Mouse (Mus musculus) macrophage (primary cell): Measurements from ENCODE around the gene Eif5a. TPM values are rescaled to one million over a fixed set of nuclear protein-coding genes. Genes with fewer than 3 reads are reported as not detected.
A peak's percentile ranks its signal among the peaks of the same experiment; 100 is the strongest.
"Not testable (repeated sequence)": the region's sequence is repeated elsewhere in the genome, so short reads cannot be mapped to it uniquely, and the experiment has no call there.

Source experiments
- H3K27ac ChIP-seq: fragments of 350-480 bp; formaldehyde crosslinking; 2 replicates; pipeline ENCODE4 v1.9.0; 2021
- H3K36me3 ChIP-seq: fragments of 350-480 bp; formaldehyde crosslinking; 2 replicates; pipeline ENCODE4 v1.9.0; 2021; ENCODE audit errors: inconsistent target
- H3K4me3 ChIP-seq: fragments of 350-480 bp; formaldehyde crosslinking; 2 replicates; pipeline ENCODE4 v1.9.0; 2021; ENCODE audit errors: inconsistent target
- H3K79me2 ChIP-seq: fragments of 350-480 bp; formaldehyde crosslinking; 2 replicates; pipeline ENCODE4 v1.9.0; 2021; ENCODE audit errors: inconsistent target
- WGBS: methylation state at CpG from one replicate; pipeline ENCODE4 v1.1.7; 2026; ENCODE audit warnings: inconsistent platforms; ENCODE audit not compliant: missing documents; 5-methylcytosine and 5-hydroxymethylcytosine counted together
- polyA plus RNA-seq: library from polyadenylated mRNA; stranded (reverse); fragments of 250-400 nt; gene quantifications from 3 replicates; pipeline ENCODE4 v1.2.4, GENCODE M21; 2018; ENCODE audit warnings: inconsistent platforms
- total RNA-seq, 78 experiments: library from RNA; depleted of rRNA; stranded (reverse); fragments of 250-400 nt; gene quantifications; 1 replicate in 9 of 78; 2 replicates in 24 of 78; 3 replicates in 43 of 78; 4 replicates in 2 of 78; pipeline ENCODE4 v1.2.4; 2018; ENCODE audit warnings: inconsistent platforms in 56 of 78

The Eif5a gene
- 10 to 100 TPM; 27.9 to 98.6 (median 61.6) TPM for total RNA-seq (2018; cell fraction: chromatin; rRNA removed)
- 100 to 1,000 TPM; 386 to 564 (median 446) TPM for total RNA-seq (2018; cell fraction: cytosol; rRNA removed)
- total RNA-seq (2018; cell fraction: nucleus; rRNA removed) = 100 to 1,000 TPM in 23 of 26 experiments, 10 to 100 TPM in 3; 73.8 to 334 (median 159) TPM
- polyA plus RNA-seq = 339 to 874 TPM (median 348 TPM) in 3 replicates

DNA sequence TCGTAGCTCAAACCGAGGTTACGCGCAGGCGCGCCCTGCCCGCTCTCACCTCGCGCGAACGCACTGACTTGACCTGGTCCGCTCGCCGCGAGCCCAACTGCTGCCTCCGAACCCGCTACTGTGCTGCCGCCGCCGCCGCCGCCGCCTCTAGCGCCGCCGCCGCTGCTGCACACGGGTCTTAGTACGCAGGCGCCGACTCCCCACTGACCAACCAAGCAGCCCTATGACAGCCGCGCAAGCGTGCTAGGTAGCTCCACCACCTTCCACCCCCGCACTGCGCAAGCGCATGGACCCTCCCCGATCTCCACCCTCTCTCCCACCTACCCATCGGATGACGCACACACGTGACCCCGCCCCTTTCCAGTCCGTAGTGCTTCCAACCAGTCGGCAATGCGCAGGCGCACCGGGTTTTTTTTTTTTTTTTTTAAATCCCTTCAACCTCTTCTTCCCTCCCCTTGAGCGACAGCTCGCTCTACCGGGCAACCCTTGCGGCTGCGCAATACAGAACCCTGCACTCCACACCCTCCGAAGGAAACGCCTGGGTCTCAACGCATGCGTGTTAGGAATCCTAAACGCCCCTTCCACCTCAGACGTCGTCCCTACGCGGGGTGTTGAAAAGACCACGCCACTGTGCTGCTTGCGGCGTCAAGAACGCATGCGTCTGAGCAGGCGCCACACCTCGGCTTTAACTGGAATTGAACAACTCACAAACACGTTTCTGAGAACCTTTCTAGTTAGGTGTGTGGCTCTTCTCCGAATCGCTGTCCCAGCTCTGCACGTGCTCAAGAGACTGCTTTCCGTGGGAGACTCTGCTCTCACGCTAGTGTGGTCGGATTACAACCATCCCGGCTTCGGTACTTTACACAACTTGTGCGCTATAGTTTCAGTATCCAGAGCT, at the start of gene Eif5a:
Gene Eif5a, minus strand, starts transcription at position 845 of the 898 bp plus-strand sequence.
- peaks cover 24% of the 10 kb centered on the region for H3K36me3 ChIP-seq
- WGBS = under 1% methylated on average over 78 of the region's 78 CpGs
- peak within 1 kb of the TSS; percentile 85 for H3K27ac ChIP-seq
- peaks cover 39% of the 10 kb centered on the region for H3K79me2 ChIP-seq
- H3K4me3 ChIP-seq = peak within 1 kb of the TSS; percentile 86

DNA sequence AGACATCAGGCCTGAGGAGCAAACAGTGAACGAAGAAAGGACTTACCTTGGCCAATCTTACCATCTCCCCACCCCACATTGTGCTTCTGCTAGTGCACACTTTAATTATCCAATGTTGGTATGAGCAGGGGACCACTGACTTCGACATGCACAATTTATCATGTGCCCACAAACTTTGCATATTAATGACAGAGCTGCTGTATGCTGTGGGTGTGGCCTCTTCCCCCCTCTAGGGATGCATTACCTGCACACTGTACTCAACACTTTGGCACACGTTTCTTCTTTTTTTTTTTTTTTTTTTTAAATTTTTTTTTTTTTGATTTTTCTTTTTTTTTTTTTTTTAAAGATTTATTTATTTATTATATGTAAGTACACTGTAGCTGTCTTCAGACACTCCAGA, 49.0 kb upstream of the Eif5a start:
- Histone ChIP-seq H3K27ac (no peak overlapping the region), H3K79me2 (no peaks in the 10 kb centered on the region), H3K4me3 (no peak overlapping the region), H3K36me3 (peaks cover 45% of the 10 kb centered on the region)
- 70% methylated on average over 2 of the region's 3 CpGs for WGBS

DNA sequence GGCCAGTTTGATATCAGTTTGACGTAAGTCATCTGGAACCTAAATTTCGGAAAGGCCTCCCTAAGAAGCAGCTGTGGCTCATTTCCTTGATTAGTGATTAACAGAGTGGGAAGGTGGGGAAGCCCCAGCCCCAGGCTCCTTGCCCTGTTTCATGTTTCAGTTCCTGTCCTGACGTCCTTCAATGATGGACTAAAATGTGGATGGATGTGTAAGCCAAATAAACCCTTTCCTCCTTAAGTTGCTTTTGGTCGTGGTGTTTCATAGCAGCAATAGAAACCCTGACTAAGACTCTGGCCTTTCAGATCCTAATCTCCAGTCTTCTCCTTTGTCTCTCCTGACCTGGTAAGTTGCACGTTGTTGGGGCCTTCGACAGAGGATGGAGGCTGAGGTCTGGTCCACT, 48.5 kb upstream of the Eif5a start:
- WGBS = 80% methylated on average over 6 of the region's 6 CpGs
- Histone ChIP-seq H3K36me3 (peaks cover 45% of the 10 kb centered on the region), H3K27ac (no peak overlapping the region), H3K4me3 (no peak overlapping the region), H3K79me2 (no peaks in the 10 kb centered on the region)

DNA sequence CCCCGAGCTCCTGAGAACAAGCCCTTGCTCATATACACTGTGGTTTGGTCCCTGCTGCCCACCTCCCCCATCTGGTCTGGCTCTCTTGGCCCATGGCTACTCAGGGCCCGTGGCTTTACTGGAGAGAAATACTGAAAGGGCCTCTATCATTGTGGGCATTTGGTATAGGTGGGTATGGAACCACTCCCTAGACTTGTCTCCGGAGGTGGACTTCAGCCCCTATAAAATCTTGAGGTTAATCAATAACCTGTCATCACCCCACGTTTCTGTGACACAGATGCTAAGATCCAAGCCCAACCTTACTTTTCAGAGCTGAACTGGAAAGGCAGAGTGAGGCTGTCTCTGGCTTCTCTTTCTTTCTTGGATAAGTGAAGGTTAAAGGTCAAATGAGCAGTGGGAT, 47.0 kb upstream of the Eif5a start:
- Histone ChIP-seq H3K4me3 (no peak overlapping the region), H3K79me2 (no peaks in the 10 kb centered on the region), H3K36me3 (peaks cover 34% of the 10 kb centered on the region; the same call in 1 of the 2 replicates), H3K27ac (no peak overlapping the region)
- WGBS = 82% methylated on average over 4 of the region's 4 CpGs

DNA sequence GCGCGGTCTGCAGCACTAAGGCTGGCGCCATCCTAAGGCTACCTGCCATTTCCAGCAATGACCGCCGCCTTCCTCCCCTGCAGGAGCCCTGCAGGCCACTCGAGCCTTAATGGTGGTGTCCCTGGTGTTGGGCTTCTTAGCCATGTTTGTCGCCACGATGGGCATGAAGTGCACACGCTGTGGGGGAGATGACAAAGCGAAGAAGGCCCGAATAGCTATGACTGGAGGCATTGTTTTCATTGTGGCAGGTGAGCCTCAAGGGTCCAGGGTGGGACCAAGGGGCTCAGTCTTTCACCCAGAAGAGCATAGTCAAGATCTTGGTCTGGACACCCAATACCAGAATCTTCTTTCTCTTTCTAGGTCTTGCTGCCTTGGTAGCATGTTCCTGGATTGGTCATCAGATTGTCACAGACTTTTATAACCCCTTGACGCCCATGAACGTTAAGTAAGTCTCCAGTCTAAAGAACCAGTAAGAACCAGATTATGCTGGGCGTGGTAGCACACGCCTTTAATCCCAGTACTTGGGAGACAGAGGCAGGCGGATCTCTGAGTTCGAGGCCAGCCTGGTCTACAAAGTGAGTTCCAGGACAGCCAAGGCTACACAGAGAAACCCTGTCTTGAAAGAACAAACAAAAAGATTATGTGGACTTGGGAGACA, 45.2 kb upstream of the Eif5a start:
- Histone ChIP-seq H3K36me3 (peaks cover 23% of the 10 kb centered on the region; the same call in 1 of the 2 replicates), H3K4me3 (no peak overlapping the region), H3K79me2 (no peaks in the 10 kb centered on the region), H3K27ac (no peak overlapping the region)
- 43% methylated on average over 14 of the region's 17 CpGs for WGBS

DNA sequence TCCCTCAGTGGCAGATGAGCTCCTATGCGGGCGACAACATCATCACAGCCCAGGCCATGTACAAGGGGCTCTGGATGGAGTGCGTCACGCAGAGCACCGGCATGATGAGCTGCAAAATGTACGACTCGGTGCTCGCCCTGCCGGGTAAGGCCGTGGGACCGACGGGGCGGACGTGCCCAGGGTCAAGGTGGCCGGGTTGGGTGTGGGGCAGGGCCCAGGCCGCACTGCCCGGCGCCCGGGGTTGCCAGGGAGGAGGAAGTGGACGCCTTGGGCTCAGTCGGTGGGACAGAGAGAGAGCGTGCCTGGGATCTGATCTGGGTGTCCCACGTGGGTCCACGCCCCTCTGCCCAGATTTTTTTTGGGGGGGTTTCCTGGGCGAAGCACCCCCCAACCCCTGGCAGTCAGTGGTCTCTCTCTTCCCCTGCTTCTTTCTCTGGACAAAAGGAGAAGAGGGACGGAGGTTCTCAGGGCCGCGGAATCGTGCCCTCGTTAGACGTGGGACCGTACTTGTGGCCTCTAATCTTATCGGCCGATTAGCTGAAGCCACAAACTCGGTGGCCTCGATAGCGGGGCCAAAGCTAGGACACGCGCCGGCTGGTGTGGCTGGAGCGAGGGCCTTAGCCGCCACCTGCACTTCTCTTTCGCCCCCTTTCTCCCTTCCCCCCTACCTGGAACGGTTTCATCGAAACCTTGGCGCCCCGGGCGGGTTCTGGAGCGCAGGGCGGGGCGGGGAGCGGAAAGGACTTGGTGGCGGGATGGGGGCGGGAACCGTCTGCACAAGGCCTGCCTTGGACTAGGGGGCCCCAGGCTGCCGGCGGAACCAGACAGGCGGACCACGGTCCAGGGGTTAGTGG, 44.5 kb upstream of the Eif5a start:
- WGBS = 6% methylated on average over 54 of the region's 59 CpGs
- Histone ChIP-seq H3K79me2 (no peaks in the 10 kb centered on the region), H3K27ac (no peak overlapping the region), H3K4me3 (no peak overlapping the region), H3K36me3 (peaks cover 21% of the 10 kb centered on the region; the same call in 1 of the 2 replicates)

DNA sequence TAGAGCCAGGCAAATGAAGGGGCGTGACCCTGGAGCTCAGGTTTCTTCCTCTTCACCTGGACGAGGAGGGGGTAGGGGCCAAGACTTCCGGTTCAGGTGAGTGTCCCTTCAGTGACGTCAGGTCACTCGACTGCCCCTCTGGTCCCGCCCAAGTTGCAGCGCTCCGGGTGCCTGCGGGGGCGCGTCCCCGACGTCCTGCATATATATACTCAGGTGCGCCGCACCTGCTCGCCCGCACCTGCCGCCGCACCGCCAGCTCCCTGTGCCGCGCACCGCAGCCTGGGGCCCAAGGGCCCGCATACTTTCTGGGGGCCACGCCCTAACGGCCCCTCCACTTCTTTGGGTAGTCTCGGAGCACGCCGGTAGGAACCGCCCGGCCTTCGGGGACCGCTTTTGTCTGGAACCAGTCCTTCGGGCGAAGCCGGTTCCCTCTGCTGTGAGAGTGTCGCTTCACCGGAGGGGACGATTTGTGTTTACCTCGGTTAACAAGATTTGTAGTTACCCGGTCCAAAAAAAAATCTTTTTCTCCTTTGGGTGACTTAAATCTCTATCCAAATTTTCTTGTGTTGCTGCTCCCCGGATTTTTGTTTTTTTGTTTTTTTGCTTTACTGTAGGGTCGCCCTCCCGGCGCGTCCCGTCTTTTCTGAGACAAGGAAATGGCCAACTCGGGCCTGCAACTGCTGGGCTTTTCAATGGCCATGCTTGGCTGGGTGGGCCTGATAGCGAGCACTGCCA, 43.7 kb upstream of the Eif5a start:
- Histone ChIP-seq H3K36me3 (peaks cover 19% of the 10 kb centered on the region; the same call in 1 of the 2 replicates), H3K27ac (no peak overlapping the region), H3K4me3 (no peak overlapping the region), H3K79me2 (no peaks in the 10 kb centered on the region)
- 9% methylated on average over 48 of the region's 49 CpGs for WGBS

DNA sequence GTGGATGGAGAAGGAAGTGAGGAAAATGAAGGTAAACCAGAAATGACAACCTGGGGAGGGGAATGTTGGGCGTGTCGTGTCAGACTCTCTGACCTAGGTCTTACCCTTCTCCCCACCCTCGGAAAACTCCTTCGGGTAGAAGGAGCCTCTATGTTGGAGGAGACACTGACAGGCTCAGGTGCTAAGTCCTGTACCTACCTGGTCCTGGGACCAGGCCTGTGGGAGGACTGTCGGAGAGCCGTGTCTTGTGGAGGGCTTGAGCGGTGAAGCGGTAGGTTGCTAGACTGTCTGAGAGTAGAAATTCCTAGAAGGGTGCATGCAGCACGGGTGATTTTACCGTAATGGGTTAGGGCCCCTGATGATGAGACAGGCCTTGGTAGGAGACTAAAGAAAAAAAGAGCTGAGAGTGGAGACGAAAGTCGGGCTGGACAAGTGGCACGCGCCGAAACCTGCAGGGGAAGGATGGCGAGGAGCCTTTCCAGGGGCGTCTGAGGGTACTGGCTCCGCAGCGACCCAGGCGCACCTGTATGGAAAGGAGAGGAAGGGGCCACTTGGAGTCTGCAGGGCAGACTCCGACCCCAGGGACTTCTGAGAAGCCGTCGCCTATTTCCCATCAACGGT, 43.0 kb upstream of the Eif5a start, which contains the start of gene Cldn7:
Gene Cldn7, plus strand, starts transcription at position 130 of the 621 bp plus-strand sequence.
- Histone ChIP-seq H3K4me3 (no peak within 1 kb of the TSS), H3K36me3 (peaks cover 15% of the 10 kb centered on the region; the same call in 1 of the 2 replicates)

DNA sequence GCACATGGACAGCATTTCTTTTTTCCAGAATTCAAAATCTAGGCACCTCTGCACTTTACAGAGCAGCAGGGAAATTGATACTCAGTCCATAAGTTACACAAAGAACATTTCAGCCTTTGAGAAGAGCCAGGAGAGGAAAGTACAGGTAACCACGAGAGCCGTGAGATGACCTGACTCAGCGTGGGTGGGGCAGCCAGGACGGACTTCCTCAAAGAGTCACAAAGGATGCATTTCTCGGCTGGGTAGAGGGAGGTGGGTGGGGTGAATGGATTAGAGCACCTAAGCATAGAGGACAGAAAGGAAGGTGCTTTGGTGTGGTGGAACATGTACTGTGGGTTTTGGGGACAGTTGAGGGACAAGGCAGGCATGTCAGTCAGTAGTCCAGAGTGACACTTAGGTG, 40.1 kb upstream of the Eif5a start:
- WGBS = 4% methylated on average over 5 of the region's 5 CpGs
- H3K36me3 ChIP-seq = no peaks in the 10 kb centered on the region
- no peak overlapping the region for H3K4me3 ChIP-seq
- H3K27ac ChIP-seq = no peak overlapping the region
- H3K79me2 ChIP-seq = no peaks in the 10 kb centered on the region

More for the DNA sequence above, 43.0 kb upstream of the Eif5a start, which contains the start of gene Cldn7:
- 42% methylated on average over 24 of the region's 24 CpGs for WGBS
- H3K79me2 ChIP-seq = no peaks in the 10 kb centered on the region
- H3K27ac ChIP-seq = no peak within 1 kb of the TSS

DNA sequence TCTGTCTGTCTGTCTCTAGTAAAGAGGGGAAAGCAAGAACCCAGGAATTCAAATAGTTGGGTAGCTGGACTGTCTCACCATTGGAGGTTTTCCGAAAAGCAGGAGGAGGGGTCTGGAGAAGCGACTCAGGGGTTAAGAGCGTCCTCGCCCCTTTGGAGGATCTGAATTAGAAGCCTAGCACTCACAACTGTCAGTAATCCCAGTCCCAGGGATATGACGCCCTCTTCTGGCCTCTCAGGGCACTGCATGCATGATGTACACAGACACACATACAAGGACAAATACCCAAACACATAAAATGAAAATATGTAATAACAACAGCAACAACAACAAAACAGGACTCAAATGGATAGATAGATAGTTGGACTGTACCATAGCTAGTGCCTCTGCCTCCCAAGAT, 38.9 kb upstream of the Eif5a start:
- WGBS = 69% methylated on average over 5 of the region's 5 CpGs
- H3K79me2 ChIP-seq = no peaks in the 10 kb centered on the region
- H3K36me3 ChIP-seq = no peaks in the 10 kb centered on the region
- no peak overlapping the region for H3K27ac ChIP-seq
- no peak overlapping the region for H3K4me3 ChIP-seq

DNA sequence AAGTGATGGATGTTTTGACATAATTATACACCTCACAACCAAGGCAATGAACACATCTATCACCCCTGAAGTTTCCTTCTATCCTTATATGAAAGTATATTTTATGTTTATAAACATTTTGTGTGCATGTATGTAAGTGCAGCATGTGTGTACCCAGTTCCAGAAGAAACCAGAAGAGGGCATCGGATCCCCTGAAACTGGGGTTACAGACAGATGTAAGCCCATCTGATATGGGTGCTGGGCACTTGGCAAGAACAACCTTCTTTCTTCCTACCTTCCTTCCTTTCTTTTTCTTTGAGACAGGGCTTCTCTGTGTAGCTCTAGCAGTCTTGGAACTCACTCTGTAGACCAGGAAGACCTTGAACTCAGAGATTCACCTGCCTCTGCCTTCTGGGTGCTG, 34.5 kb upstream of the Eif5a start:
- Histone ChIP-seq H3K27ac (no peak overlapping the region), H3K36me3 (no peaks in the 10 kb centered on the region), H3K79me2 (no peaks in the 10 kb centered on the region), H3K4me3 (no peak overlapping the region)
- WGBS = 100% methylated on average over 1 of the region's 1 CpGs

DNA sequence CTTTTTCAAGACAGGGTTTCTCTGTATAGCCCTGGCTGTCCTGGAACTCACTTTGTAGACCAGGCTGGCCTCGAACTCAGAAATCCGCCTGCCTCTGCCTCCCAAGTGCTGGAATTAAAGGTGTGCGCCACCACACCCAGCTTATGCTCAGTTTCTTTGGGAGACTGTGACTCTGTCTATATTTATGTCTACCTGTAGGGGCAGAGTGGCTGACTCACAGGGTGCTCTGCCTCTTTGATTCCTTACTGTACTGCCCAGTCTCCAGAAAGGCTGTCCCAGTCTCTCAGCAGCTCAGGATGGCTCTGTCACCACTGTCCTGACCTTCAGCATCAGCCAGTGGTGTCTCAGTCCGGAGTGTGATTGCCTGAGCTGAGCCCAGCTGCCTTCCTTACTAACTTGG, 33.9 kb upstream of the Eif5a start:
- H3K79me2 ChIP-seq, H3K36me3 ChIP-seq, H3K4me3 ChIP-seq, H3K27ac ChIP-seq: not testable (repeated sequence)
- 72% methylated on average over 2 of the region's 4 CpGs for WGBS

DNA sequence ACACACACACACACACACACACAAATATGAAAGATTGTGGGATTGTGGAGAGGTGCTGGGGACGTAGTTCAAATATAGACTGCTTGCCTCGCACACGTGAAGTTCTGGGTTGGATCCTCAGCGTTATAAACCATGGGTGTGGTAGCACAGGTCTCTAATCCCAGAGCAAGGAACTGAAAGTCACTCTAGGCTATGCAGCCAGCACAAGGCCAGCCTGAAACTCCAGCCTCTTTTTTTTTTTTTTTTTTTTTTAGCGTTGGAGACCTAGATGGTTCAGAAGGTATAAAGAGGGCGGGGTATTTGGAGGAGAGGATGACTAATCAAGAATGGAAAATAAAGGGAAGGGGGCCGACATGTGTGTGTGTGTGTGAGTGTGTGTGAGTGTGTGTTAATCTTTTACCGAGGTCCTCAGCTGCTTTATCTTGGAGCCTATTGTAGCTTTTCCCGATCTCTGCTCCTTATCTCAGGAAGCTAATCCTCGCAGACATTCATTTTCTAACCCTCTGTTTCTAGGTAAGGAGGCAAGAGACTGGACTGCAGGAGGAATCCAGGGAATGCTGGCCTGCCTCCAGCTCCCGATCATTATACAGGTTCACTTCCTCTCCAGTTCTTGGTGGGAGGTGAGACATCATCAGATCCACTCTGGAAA, 31.6 kb upstream of the Eif5a start:
- no peaks in the 10 kb centered on the region for H3K36me3 ChIP-seq
- H3K4me3 ChIP-seq = no peak overlapping the region
- no peak overlapping the region for H3K27ac ChIP-seq
- 46% methylated on average over 9 of the region's 11 CpGs for WGBS
- H3K79me2 ChIP-seq = no peaks in the 10 kb centered on the region
